Mouse (Mus musculus) lung, adult 2 months (tissue): Measurements from ENCODE around the gene Gm14698.

Experiments
- CTCF ChIP-seq: fragments of 200-500 bp; IDR thresholded peaks from 2 replicates; pipeline ENCODE4 v1.5.1; 2011; ENCODE audit warnings: mild to moderate bottlenecking, low read length, control low read depth; ENCODE audit not compliant: insufficient read depth
- POLR2A ChIP-seq: fragments of 200-500 bp; IDR thresholded peaks from 2 replicates; pipeline ENCODE4 v1.6.1; 2011; ENCODE audit warnings: low read depth, mild to moderate bottlenecking, control low read depth, low read length, borderline replicate concordance; ENCODE audit errors: extremely low read depth

DNA sequence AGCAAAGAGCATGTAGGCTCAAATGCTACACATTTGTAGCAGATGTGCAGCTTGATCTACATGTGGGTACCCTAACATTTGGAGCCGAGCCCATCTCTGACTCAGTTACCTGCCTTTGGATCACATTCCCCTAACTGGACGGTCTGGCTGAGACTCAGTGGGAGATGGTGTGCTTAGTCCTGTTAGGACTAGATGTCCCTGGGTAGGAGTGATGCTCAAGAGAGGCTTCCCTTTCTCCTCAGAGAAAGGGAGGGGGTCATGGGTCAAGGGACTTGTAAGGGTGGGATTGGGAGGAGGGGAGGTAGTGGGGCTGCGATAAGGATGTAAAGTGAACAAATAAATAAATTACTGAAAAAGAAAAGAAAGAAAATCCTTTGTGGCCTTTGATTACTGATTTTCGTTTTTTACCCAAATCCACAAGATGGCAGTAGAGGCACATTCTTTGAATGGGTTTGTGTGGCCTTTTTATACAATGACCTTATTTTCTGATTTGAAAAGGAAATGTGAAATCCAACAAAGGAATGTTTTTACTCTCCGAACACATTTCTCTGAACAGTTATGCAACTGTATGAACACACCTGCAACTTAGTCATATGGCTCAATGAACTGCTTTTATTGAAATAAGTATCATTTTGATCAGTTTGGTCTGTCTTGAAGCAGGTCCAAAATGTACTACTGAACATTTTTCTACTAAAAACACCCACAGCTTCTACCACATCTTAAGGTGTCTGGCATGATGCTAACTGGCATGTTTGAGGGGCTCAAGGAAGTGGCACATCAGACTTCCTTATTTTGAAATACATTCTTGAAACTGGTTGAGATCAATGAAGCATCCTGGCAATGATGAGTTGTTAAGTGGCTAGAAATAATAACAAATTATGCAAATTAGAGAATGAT, 18.9 kb downstream of the Gm14698 start:
- TF ChIP-seq CTCF (no peak), POLR2A (no peak)
